Mouse (Mus musculus) heart, postnatal 10 days (tissue): ENCODE results near the gene Nedd9. TPM values are rescaled to one million over a fixed set of nuclear protein-coding genes. Genes with fewer than 3 reads are reported as not detected.
A peak's percentile ranks its signal among the peaks of the same experiment; 100 is the strongest.

ENCODE experiments used
- DNase-seq, 2 experiments: peaks; one replicate each; pipeline ENCODE4 v3.0.0; 2021
- intact Hi-C: fragments of 180-260 bp; cut with DNase I; formaldehyde crosslinking; loops from one replicate; pipeline ENCODE4 v1.15.1; 2025
- total RNA-seq, 2 experiments: library from RNA; stranded (reverse); gene quantifications; 2 replicates each; pipeline ENCODE4 v1.2.3; 2021

The Nedd9 gene
- total RNA-seq, 2 experiments from 2014 or later = 38.5 to 40.9 TPM

GRCm38 (mm10) chr13:41494681-41495080 lies 7.5 kb upstream of the Nedd9 start:
- DNase-seq = no peak
- intact Hi-C loops = loop anchor here (5.0 kb wide), 1 partner anchor 73 kb away; no protein-coding TSS in a partner anchor

- no peak for DNase-seq
- intact Hi-C loops = loop anchor here (5.0 kb wide), 1 partner anchor 75 kb away; no protein-coding TSS in a partner anchor
Observed at GRCm38 (mm10) chr13:41491981-41492702, 5.0 kb upstream of the Nedd9 start.

GRCm38 (mm10) chr13:41491522-41491921 lies 4.4 kb upstream of the Nedd9 start:
- no peak for DNase-seq
- intact Hi-C loops = loop anchor here (5.0 kb wide), 1 partner anchor 76 kb away; no protein-coding TSS in a partner anchor

- DNase-seq = no peak
- intact Hi-C loops = loop anchor here (5.0 kb wide), 1 partner anchor 77 kb away; no protein-coding TSS in a partner anchor
Observed at GRCm38 (mm10) chr13:41490282-41490681, 3.1 kb upstream of the Nedd9 start.

GRCm38 (mm10) chr13:41489705-41490275 lies 2.6 kb upstream of the Nedd9 start:
- intact Hi-C loops = loop anchor here (5.0 kb wide), 1 partner anchor 78 kb away; no protein-coding TSS in a partner anchor
- no peak for DNase-seq

- intact Hi-C loops = no loop called here
- DNase-seq = no peak
Observed at GRCm38 (mm10) chr13:41487409-41487743, 214 bp upstream of the Nedd9 start.

GRCm38 (mm10) chr13:41483966-41484365 lies 3.2 kb downstream of the Nedd9 start:
- DNase-seq = no peak
- intact Hi-C loops = no loop called here

- DNase-seq = no peak
- intact Hi-C loops = no loop called here
Observed at GRCm38 (mm10) chr13:41482408-41483011, 4.7 kb downstream of the Nedd9 start.

- intact Hi-C loops = no loop called here
- DNase-seq = no peak
Observed at GRCm38 (mm10) chr13:41479737-41480435, 7.3 kb downstream of the Nedd9 start.

GRCm38 (mm10) chr13:41476216-41476615 lies 10.9 kb downstream of the Nedd9 start:
- intact Hi-C loops = no loop called here
- DNase-seq = peak; percentile 35 to 45

- intact Hi-C loops = no loop called here
- DNase-seq = no peak
Observed at GRCm38 (mm10) chr13:41474365-41474764, 12.8 kb downstream of the Nedd9 start.

GRCm38 (mm10) chr13:41473504-41473903 lies 13.7 kb downstream of the Nedd9 start:
- intact Hi-C loops = no loop called here
- DNase-seq = no peak

GRCm38 (mm10) chr13:41472878-41473424 lies 14.2 kb downstream of the Nedd9 start:
- no peak for DNase-seq
- intact Hi-C loops = no loop called here

- intact Hi-C loops = loop anchor here (5.0 kb wide), 1 partner anchor 166 kb away; no protein-coding TSS in a partner anchor
- no peak for DNase-seq
Observed at GRCm38 (mm10) chr13:41468277-41468676, 18.9 kb downstream of the Nedd9 start.

- intact Hi-C loops = loop anchor here (2.0 to 5.0 kb wide), 2 partner anchors 108 to 165 kb away; no protein-coding TSS in a partner anchor
- peak; percentile 71 to 78 for DNase-seq
Observed at GRCm38 (mm10) chr13:41467036-41467435, 20.1 kb downstream of the Nedd9 start.

GRCm38 (mm10) chr13:41466616-41467015 lies 20.5 kb downstream of the Nedd9 start:
- intact Hi-C loops = loop anchor here (2.0 to 5.0 kb wide), 2 partner anchors 108 to 164 kb away; no protein-coding TSS in a partner anchor

GRCm38 (mm10) chr13:41466191-41466590 lies 21.0 kb downstream of the Nedd9 start:
- DNase-seq = peak; percentile 78
- intact Hi-C loops = loop anchor here (2.0 to 5.0 kb wide), 2 partner anchors 107 to 164 kb away; no protein-coding TSS in a partner anchor

More at GRCm38 (mm10) chr13:41466616-41467015, 20.5 kb downstream of the Nedd9 start:
- DNase-seq = peak; percentile 45 to 48

- intact Hi-C loops = no loop called here
- DNase-seq = no peak
Observed at GRCm38 (mm10) chr13:41461418-41461817, 25.7 kb downstream of the Nedd9 start.

- intact Hi-C loops = loop anchor here (5.0 kb wide), 1 partner anchor 177 kb away; no protein-coding TSS in a partner anchor
Observed at GRCm38 (mm10) chr13:41459683-41460286, 27.4 kb downstream of the Nedd9 start.

GRCm38 (mm10) chr13:41458709-41459108 lies 28.5 kb downstream of the Nedd9 start:
- intact Hi-C loops = loop anchor here (5.0 kb wide), 1 partner anchor 176 kb away; no protein-coding TSS in a partner anchor

More at GRCm38 (mm10) chr13:41459683-41460286, 27.4 kb downstream of the Nedd9 start:
- no peak for DNase-seq

More at GRCm38 (mm10) chr13:41458709-41459108, 28.5 kb downstream of the Nedd9 start:
- DNase-seq = no peak
